Mouse (Mus musculus): ENCODE data around the gene Lipa.

Gene Lipa

DNA sequence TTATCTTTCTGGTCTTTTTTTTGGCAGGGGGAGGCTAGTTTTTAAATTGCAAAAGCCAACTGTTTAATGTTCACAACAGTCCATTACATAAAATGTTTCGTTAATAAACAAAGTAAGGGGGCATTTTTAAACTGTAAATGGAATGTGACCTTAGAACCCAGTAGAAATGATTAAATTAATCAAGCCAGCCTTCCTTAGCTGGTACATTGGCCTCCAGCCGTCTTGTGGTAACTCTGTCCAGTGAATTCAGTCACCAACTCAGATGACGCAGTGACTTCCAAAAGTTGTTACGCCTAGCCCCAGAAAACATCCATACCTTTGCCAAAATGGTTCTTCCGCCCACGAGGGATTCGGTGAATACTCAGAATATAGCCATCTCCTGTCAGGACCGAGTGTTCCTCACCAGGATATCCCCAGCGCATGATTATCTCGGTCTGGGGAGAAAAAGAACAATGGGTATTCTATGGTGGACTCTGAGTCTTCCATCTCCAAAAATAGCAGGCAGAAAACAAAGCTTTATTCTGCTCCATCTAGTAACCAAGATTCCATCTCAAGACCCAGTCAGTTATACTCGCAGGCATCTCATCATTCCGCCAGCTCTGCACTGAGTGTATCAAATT lies 4.1 kb downstream of the Lipa start:
- DNase-seq (ENCODE audit: low spot score), result no peak

DNA sequence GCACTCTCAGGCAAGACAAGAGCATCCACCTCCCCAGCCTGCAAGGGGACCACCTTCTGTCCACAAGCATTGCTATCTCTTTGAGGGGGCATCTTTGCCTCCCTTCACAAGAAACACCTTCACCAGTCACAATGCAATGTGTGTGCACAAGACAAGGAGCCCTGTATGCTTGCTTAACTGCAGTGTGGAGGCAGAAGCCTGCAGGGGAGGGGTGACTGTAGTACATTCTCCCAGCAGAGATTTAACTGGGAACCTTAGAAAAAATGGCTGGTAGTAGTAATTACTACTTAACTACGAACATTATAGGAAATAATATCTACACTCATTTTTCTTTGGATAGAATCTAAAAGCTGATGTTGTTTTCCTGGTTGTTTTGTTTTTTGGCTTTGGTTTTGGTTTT lies 5.3 kb downstream of the Lipa start:
- DNase-seq (ENCODE audit: low spot score), result no peak

DNA sequence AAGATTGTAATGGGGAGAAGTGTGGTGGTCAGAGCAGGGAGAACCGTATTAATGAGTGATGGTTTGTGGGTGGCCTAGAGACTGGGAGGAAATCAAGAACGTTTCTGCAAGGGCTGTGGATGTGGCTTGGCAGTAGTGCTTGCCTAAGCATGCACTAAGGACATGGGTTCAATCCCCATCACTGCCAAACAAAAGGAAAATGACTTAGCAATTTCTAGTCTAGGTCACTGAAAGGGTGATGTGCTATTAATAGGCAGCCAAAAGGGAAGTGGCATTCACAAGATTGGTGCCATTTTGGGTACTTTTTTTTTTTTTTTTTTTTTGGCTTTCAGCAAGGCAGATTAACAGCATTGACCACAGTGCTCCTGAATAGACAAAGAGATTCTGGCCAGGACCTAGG lies 5.9 kb downstream of the Lipa start:
- no peak for DNase-seq (ENCODE audit: low spot score)

GRCm38 (mm10) chr19:34520051-34520450 lies 7.2 kb downstream of the Lipa start:
- DNase-seq (ENCODE audit: low spot score), result no peak

DNA sequence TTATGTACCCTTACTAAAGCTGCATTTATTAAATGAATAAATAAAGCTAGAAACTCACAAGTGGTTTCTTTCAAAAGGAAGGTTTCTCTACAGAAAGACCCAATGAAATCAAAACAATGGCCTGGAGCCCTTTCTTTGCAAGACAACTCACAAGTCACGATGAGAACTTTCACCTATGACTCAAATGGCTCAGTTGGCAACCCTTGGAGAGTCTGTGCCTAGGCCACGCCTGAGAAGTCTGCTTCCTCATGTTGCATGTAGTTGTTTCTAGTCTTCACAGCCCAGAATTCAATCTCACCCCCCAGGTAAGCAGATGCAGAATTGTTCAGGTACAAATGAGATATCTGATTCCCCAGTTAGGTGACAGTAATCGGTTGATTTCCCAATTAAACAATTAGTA lies 7.6 kb downstream of the Lipa start:
- no peak for DNase-seq (ENCODE audit: low spot score)

DNA sequence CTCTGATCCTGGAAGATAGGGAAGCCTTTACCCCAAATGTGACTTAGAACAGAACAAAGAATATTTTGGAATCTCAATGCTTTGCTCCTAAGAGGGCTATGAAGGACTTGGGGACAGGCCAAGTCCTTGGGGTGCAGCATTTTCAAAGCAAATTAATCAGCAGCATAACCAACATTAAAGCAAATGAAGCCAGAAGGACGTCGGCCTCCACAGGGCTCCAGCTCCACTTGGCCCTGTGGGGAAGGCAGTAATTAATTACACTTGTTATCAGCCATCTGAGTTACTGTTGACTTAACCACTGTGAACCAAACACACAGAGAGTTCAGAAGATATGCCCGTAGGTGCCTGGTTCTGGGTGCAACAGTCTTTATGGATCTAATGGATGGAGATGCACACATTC lies 8.5 kb downstream of the Lipa start:
- DNase-seq (ENCODE audit: low spot score), result no peak

- DNase-seq (ENCODE audit: low spot score), result no peak
Measured at GRCm38 (mm10) chr19:34517812-34518594, 9.3 kb downstream of the Lipa start.

DNA sequence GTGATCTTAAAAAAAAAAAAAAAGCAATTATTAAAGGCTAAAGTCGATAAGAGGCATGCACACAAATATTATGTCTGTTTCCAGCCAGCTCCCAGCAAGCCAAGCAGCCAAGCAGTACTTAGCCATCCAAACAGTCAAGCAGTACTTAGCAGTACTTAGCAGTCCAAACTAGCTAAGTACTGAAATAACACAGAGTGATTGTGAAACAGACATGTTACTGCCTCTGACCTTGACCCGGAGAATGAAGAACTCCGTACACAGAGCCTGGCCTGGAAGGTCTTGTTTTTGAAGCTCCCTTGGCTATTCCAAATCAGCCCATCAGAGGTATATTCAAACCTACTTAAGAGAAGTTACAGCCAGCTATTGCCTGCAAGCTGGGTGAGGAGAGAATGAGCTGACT lies 10.1 kb downstream of the Lipa start:
- no peak for DNase-seq (ENCODE audit: low spot score)

DNA sequence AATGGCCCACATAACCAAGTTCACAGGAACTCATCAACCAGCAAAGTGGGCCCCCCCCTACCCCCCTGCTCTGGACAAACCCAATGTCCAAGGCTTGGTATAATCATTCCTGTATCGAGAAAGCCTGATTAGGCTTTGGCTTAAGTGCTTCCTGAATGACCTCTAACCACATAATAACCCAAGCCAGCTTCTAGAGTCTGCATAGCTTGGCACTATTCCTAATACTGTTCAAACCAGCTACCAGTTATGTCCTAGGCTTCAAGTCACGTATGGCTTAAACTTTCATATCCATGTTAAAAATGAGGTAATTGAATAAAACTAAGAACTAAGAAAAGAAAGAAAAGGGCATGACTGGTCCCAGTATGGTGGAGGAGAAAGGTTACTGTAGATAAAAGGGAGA lies 10.9 kb downstream of the Lipa start:
- DNase-seq (ENCODE audit: low spot score), result no peak

- no peak for DNase-seq (ENCODE audit: low spot score)
Measured at GRCm38 (mm10) chr19:34515681-34516080, 11.6 kb downstream of the Lipa start.

DNA sequence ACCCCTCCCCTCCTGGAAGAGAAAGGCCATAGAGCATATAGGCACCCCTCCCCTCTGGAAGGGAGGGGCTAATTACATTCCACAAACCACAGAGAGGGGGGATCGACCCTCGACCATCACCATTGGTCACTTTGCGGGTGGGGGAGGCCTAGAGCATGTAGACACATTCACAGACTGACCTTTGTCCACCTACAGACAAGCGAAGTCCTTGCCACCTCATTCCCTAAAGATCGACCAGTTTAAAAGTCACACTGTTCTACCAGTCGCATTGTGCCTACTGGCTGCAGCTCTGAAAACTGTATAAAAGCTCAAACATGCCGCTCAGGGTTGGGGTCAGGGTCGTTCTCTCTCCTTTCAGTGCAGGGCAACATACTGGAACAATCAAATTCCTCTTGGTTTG lies 15.7 kb downstream of the Lipa start:
- no peak for DNase-seq (ENCODE audit: low spot score)

GRCm38 (mm10) chr19:34510717-34511116 lies 16.6 kb downstream of the Lipa start:
- DNase-seq (ENCODE audit: low spot score), result no peak

DNA sequence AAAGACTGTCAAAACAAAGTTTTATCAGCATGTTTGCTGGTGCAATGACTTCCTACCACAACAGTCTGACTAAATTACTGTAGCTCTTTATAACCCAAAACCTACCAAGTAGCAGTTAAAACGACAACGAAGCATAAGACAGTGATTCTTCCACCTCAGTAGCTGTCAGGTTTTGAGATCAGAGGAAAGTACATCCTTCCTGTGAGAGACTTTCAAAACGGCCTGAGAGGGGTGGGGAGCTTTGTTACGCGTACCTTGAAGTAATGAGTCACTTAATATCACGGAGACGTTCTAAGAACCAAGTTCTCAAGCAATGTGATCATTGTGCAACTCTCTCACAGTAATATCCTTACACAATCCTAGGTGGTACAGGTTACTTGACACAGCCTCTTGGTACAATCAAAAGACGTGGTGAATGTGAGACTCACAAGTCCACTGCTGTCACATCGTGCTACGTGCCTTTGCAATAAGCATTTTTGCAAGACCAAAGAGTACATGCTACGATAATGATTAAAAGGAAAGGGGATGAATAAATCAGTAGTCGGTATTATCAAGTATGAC lies 22.0 kb downstream of the Lipa start:
- no peak for DNase-seq (ENCODE audit: low spot score)

DNA sequence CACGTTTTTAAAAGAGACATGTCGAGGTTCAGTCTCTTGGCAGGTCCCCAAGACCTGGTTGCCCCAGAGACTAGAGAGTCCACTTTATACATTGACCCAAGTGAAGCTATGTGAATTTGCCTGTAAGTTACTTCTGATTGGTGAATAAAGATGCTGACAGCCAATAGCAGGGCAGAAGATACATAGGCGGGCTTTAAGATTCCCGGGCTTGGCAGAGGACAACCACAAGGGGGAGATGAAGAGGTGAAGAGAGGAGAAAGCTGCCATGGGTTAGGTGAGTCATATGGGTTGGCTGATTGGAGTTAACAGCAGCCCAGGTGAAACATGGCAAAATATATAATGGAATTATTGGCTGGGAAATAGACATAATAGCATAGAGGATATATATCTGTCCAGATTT lies 26.5 kb downstream of the Lipa start:
- DNase-seq (ENCODE audit: low spot score), result peak; percentile 61

DNA sequence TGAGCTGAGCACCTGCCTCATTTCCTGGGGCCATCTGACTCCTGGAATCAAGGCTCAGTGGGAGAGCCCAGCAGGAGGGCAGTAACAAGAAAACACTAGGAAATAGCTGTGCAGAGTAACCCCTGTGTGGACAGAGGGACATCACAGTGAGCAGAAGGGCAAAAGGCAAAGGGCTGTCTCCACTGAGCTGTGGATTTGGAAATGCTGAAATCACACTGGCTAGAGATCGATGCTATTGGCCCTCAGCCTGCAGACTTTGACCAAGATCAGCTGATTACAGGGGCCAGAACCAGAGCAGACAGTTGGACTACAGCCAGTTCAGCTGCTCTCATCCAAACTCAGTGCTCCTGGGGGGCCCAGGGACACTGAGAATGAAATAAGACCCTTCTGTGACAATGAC lies 30.9 kb downstream of the Lipa start:
- DNase-seq (ENCODE audit: low spot score), result no peak

DNA sequence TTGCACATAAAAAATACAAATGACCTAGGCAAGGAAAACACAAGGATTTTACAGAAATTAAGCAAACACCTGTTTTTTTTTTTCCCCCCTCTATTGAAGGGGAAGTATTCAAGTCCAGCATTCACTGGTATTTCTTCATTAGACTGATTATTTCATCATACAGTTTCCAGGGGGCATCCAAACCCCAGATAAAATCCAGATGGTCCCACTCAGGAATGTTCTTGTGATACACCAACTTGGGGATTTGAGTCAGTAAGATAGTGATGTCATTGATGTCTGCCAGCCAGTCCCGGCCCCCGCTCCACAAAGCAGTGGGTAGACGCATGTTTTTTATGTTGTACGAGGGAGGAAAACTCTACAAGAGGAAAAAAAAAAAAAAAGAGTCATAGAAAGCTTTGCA lies 33.4 kb downstream of the Lipa start:
- no peak for DNase-seq (ENCODE audit: low spot score)

- no peak for DNase-seq (ENCODE audit: low spot score)
Measured at GRCm38 (mm10) chr19:34483547-34483946, 43.7 kb downstream of the Lipa start.

GRCm38 (mm10) chr19:34474991-34475971 lies 52.0 kb downstream of the Lipa start, which contains the start of gene Ch25h:
Ch25h (minus strand) TSS chr19:34475164.
- DNase-seq (ENCODE audit: low spot score), result peak; percentile 67

GRCm38 (mm10) chr19:34474228-34474990 lies 52.9 kb downstream of the Lipa start:
- DNase-seq (ENCODE audit: low spot score), result peak; percentile 41

GRCm38 (mm10) chr19:34471703-34472102 lies 55.6 kb downstream of the Lipa start:
- DNase-seq (ENCODE audit: low spot score), result no peak

GRCm38 (mm10) chr19:34468794-34469193 lies 58.5 kb downstream of the Lipa start:
- DNase-seq (ENCODE audit: low spot score), result no peak

DNA sequence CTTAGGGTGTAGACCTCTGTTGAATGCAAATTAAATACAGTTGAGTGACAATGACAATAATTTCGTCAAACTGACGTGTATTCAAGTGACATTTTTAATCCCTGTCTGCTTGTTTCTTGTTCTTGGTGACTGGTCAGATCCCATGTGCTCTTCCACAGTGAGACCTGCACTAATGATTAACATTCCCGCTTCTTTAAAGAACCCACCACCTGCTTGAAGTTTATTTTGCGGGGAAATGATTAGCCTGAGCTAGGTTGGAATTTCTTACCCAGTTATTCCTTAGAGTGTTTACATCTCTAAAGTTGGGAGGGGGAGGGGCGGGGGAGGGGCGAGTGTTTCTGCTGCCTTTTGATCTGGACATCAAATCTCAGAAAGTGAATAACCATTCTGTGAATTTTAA lies 59.1 kb downstream of the Lipa start:
- DNase-seq (ENCODE audit: low spot score), result no peak
